In the genomic region with DNA sequence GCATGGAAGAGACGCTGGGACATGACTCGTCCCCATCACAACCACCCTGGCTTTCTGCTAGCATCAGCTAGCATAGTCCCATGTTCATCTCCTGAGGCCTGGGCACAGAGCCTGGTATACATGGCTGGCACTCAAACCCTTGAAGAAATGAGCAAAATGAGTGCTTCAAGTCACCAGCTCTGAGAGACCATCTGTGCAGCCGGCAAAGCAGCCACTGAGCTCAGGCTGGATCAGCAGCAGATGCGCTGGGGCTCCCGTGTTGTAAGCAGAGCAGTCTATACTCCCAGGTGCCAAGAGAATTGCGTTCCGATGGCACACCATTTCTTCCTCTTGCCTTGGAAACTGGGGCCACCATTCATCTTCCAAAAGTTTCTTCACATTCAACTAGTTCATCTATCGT, we compare ENCODE assay signal across 15 mouse cellular contexts. TPM values are rescaled to one million over a fixed set of nuclear protein-coding genes. Genes with fewer than 3 reads are reported as not detected.
DNase-seq lines count a peak whose midpoint lies in the region; ATAC-seq and TF ChIP-seq lines count a peak whose summit lies in the region.
"Had no signal": no experiment of that assay in that cellular context is flagged by ENCODE, and none has a peak within 500 bp of the region (broad histone marks: within the 10 kb centered on the region; RNA-seq: fewer than 3 reads in every experiment).

No protein-coding gene starts in this region.

- H3K4me1 ChIP-seq in midbrain, postnatal 0 days (ENCODE audit: insufficient read depth, low read length), result no peaks in the 10 kb centered on the region
- no peaks in the 10 kb centered on the region for H3K4me1 ChIP-seq in midbrain, embryonic 16.5 days (ENCODE audit: control insufficient read depth, insufficient read depth, low read length)
- H3K4me1 ChIP-seq: limb, embryonic 12.5 days; megakaryocyte, embryonic 14.5 days had no signal

- no peaks in the 10 kb centered on the region for H3K9me3 ChIP-seq in midbrain, postnatal 0 days (ENCODE audit: low read length)
- H3K9me3 ChIP-seq in midbrain, embryonic 16.5 days (replicated peaks; ENCODE audit: control insufficient read depth, low read length, poor library complexity, severe bottlenecking), result no peaks in the 10 kb centered on the region
- H3K9me3 ChIP-seq: limb, embryonic 12.5 days; megakaryocyte, embryonic 14.5 days had no signal

- H3K9ac ChIP-seq in midbrain, postnatal 0 days (replicated peaks; ENCODE audit: low read length, poor library complexity, severe bottlenecking), result no peak overlapping the region
- no peak overlapping the region for H3K9ac ChIP-seq in midbrain, embryonic 16.5 days (ENCODE audit: low read depth, low read length)
- H3K9ac ChIP-seq: limb, embryonic 12.5 days had no signal

- no peak overlapping the region for H3K27ac ChIP-seq in midbrain, postnatal 0 days (ENCODE audit: low read depth, low read length)
- no peak overlapping the region for H3K27ac ChIP-seq in midbrain, embryonic 16.5 days (ENCODE audit: low read length)
- H3K27ac ChIP-seq: limb, embryonic 12.5 days had no signal

- H3K27me3 ChIP-seq in midbrain, postnatal 0 days (ENCODE audit: insufficient read depth, low read length), result no peaks in the 10 kb centered on the region
- H3K27me3 ChIP-seq in midbrain, embryonic 16.5 days (ENCODE audit: control insufficient read depth, insufficient read depth, low read depth, low read length), result no peaks in the 10 kb centered on the region
- H3K27me3 ChIP-seq: limb, embryonic 12.5 days; megakaryocyte, embryonic 14.5 days had no signal

- TF ChIP-seq CTCF in midbrain, postnatal 0 days (IDR thresholded peaks at IDR 0.05), result no peak

- DNase-seq in midbrain, postnatal 0 days (ENCODE audit: low spot score), result peak; percentile 24
- peak; percentile 19 to 58 for DNase-seq in layer of hippocampus, adult 18-20 months (ENCODE audit: low spot score in 2 of 2)
- peak; percentile 38 to 90 for DNase-seq in left cerebral cortex, postnatal 25 days (ENCODE audit: low spot score in 2 of 2)
- no peak for DNase-seq in ovary, postnatal 36 days (ENCODE audit: low spot score)
- DNase-seq in kidney, postnatal 10 days, result no peak
- no peak for DNase-seq in kidney, adult 9 months
- DNase-seq: adrenal gland, postnatal 10 days; gastrocnemius, postnatal 36 days; heart, postnatal 10 days; kidney, adult 18-20 months; lung, adult 18-20 months had no signal

- no peak overlapping the region for H3K4me2 ChIP-seq in midbrain, postnatal 0 days (ENCODE audit: low read depth, low read length, poor library complexity, severe bottlenecking)
- H3K4me2 ChIP-seq in midbrain, embryonic 16.5 days (ENCODE audit: low read length), result no peak overlapping the region
- H3K4me2 ChIP-seq: limb, embryonic 12.5 days had no signal

- H3K36me3 ChIP-seq in midbrain, postnatal 0 days (ENCODE audit: insufficient read depth, low read length), result no peaks in the 10 kb centered on the region
- H3K36me3 ChIP-seq in midbrain, embryonic 16.5 days (ENCODE audit: control insufficient read depth, insufficient read depth, low read length), result no peaks in the 10 kb centered on the region
- H3K36me3 ChIP-seq: limb, embryonic 12.5 days had no signal

- ATAC-seq in midbrain, postnatal 0 days (ENCODE audit: low FRiP score), result no peak
- ATAC-seq in midbrain, embryonic 16.5 days, result no peak

- 85% methylated on average over 8 of the region's 8 CpGs for WGBS in midbrain, postnatal 0 days
- WGBS in midbrain, embryonic 16.5 days, result 86% methylated on average over 8 of the region's 8 CpGs

- no peak overlapping the region for H3K4me3 ChIP-seq in midbrain, postnatal 0 days (ENCODE audit: low read depth, low read length)
- no peak overlapping the region for H3K4me3 ChIP-seq in midbrain, embryonic 16.5 days (ENCODE audit: low read depth, low read length)
- H3K4me3 ChIP-seq: limb, embryonic 12.5 days; megakaryocyte, embryonic 14.5 days had no signal

- intact Hi-C loops in left cerebral cortex, postnatal 25 days (cut with DNase I), result loop anchor here (5.0 kb wide), 1 partner anchor 404 kb away; no protein-coding TSS in a partner anchor

RNA-seq across cellular contexts. Expression of a gene that starts 3.4 kb away (rescaled TPM):
- 0.05 TPM in 1 of 2 replicates, not detected in the other for total RNA-seq in midbrain, postnatal 0 days (2014; rRNA removed)
- polyA plus RNA-seq in midbrain, postnatal 0 days (2015; fragmentation: Nextera tagmentation; extraction: Ambion mirVana), result 0.14 and 0.15 TPM in 2 replicates
- polyA plus RNA-seq in midbrain, embryonic 16.5 days (2015; fragmentation: Nextera tagmentation; extraction: Ambion mirVana), result 0.19 TPM in 1 of 2 replicates, not detected in the other
- not detected for total RNA-seq in layer of hippocampus, adult 18-20 months (2021)
- under 1 TPM; 0.11 to 0.64 TPM for total RNA-seq in left cerebral cortex, postnatal 25 days (2021)
- polyA plus RNA-seq: limb, embryonic 12.5 days; neural tube, embryonic 11.5 days had no signal

Comparison
In these comparisons a context has a peak if more than half of its experiments do, and no peak if none do; other contexts are left out.
1. DNase-seq: peak in midbrain, postnatal 0 days (single experiment), layer of hippocampus, adult 18-20 months (2 of 2) and left cerebral cortex, postnatal 25 days (2 of 2); none in ovary, postnatal 36 days (single experiment), kidney, postnatal 10 days (single experiment) and kidney, adult 9 months (single experiment).